Mouse (Mus musculus): ENCODE measurements around the gene Nck2.

- no peak for TF ChIP-seq CTCF (IDR thresholded peaks at IDR 0.05; ENCODE audit: low read depth)
- TF ChIP-seq EP300 (IDR thresholded peaks at IDR 0.05; ENCODE audit: low read depth) = peak; percentile 95
Observed at GRCm38 (mm10) chr1:43414228-43414627, 30.2 kb upstream of the Nck2 start.

All from liver, postnatal 0 days (tissue).